Mouse (Mus musculus): Measurements from ENCODE around the gene Crtac1. TPM values are rescaled to one million over a fixed set of nuclear protein-coding genes. Genes with fewer than 3 reads are reported as not detected.
A peak's percentile ranks its signal among the peaks of the same experiment; 100 is the strongest.

The Crtac1 gene
- 50.0 and 77.2 TPM in 2 replicates for polyA plus RNA-seq (2012; rRNA removed)

DNA sequence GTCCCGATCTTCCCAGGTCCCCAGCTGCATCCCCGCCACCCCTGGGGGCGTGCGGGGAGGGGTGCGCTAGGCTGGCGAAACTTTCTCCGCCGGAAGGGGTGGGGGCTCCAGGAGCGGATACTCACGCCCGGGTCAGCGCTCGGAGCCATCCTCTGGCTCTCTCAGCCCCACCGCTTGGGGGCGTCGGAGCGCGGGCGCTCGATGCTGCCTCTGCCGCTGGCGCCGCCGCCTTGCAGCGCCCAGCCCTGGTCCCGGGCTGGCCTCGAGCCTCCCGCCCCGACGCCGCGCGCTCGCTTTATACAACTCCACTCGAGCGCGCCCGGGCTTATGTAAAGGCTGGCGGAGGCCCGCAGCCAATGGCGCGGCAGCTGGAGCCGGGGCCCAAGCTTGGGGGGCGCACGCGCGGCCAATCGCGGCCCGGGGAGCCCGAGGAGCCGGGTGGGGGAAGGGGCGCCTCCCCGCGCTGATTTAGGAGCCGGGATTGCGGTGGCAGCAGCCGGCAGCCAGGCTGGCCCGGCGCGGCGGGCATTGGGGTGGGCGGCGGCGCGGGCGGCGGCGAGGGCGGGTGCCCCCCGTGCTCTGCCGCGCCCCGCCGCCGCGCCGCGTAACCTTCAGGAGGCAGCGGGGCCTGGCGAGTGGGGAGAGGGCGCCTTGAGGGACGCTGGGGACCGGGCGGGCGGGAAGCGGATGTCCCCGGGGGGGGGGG is at the start of gene Crtac1:
Crtac1 (minus strand) TSS at position 299 of the 706 bp plus-strand sequence.
- DNase-seq (ENCODE audit: extremely low spot score in 1 of 2, low spot score in 1 of 2) = peak; percentile 71 to 92

DNA sequence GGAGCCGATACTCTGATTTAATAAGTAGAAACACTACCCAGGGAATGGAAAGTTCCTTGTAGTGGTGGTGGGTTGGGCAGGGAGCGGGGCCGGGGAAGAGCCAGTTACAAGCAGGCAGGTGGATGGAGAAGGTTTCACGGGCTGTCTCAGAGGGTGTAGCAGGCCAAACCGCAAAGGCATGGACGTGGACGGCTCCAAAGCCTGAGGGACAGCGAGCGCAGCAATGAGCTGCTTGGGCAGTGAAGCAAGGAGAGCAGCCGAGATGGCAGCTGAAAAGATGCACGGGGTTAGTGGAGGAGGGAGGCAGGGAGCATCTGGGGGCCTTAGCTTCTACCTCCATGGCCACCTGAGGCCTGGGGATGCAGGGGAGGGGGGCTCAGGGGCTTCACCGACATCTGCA is 46.7 kb upstream of the Crtac1 start:
- DNase-seq (ENCODE audit: extremely low spot score in 1 of 2, low spot score in 1 of 2) = no peak

DNA sequence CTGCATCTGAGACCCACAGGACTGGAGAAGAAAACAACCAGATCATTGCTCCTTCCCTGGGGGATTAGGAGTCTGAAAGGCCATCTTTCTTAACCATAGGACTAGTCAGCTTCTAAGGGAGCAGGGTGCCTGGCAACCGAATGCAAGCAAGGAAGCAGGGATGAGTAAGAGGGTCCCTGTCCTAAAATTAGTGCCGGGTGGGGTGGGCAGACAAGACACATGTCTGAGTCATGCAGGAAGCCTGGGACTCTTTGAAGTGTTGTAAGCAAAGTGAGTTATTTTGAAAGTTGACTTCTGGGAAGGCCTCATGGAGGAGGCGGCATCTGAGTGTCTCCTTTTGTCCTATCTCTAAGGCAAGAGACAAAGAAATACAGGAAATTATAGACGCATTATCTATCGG is 46.2 kb upstream of the Crtac1 start:
- peak; percentile 29 to 68 for DNase-seq (ENCODE audit: extremely low spot score in 1 of 2, low spot score in 1 of 2)

DNA sequence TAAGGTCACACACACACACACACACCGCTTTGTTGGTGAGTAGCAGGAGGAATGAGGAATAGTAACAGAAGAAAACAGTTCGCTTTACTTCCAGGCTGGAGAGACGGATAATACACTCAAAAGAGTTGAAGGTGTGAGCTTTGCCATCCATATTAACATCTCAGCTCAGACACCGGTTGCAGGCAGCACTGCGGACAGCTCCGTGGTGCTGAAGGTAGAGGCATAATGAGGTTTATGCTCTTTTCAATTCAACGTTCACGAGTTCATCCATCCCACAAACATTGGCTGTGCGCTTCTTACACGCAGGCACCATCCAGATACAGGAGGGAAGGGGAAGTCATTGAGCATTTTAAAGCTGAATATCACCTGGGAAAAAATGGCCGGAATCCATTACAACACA is 41.2 kb upstream of the Crtac1 start:
- no peak for DNase-seq (ENCODE audit: extremely low spot score in 1 of 2, low spot score in 1 of 2)

DNA sequence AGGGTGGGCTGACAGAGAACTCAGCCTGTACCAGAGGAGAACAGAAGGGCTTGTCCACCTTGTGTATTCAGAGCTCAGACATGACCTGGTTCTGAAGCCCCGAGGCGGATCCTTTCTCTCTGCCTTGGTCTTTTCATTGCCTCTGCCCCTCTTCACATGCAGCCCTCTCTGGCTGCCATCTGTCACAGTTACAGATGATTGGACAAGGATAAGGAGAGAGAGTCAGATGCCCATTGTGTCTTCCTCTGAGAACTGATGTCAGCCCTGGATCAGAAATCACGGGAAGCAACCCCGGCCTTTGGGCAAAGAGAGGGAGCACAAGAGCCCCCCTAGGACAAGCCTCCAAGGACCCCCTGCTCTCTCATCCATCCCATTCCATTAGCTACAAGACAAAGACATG is 40.0 kb upstream of the Crtac1 start:
- DNase-seq (ENCODE audit: extremely low spot score in 1 of 2, low spot score in 1 of 2) = no peak

DNA sequence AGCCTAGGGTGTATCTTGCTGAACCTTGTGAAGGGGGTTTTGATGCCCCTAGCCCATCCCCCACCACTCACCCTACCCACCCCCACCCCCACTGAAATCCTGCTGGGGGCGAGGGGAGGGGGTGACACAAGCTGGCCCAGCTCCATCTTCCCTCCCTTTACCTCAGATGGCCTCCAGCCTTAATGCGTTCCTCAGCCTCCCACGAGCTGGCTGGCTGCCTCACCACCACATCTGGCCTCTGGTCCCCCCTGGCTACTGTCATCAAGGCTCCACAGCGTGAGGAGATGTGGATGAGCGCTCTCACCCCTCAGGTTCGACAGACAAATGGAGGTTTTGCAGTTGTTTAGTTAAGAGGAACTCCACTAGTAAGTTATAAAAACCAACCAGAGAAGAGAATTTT is 30.3 kb upstream of the Crtac1 start:
- no peak for DNase-seq (ENCODE audit: extremely low spot score in 1 of 2, low spot score in 1 of 2)

DNA sequence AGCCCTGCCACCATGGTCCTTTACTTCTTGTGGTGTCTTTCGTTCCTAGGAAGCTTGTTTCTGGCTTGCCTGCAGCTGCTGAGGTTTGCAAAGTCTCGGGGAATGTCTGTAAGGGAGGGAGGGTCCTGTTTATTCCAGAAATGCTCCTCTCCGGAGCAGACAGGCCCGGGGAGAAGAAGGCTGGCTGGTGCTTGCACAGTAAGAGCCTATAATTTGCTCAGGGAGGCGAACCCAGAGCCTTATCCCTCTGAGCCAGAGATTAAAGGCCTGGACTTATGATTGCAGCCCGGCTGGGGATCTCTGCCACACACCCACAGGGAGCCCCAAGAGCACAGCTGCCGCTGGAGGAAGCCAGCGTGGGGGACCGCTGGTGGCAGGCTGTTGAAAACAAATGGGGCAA is 29.8 kb upstream of the Crtac1 start:
- DNase-seq (ENCODE audit: extremely low spot score in 1 of 2, low spot score in 1 of 2) = no peak

DNA sequence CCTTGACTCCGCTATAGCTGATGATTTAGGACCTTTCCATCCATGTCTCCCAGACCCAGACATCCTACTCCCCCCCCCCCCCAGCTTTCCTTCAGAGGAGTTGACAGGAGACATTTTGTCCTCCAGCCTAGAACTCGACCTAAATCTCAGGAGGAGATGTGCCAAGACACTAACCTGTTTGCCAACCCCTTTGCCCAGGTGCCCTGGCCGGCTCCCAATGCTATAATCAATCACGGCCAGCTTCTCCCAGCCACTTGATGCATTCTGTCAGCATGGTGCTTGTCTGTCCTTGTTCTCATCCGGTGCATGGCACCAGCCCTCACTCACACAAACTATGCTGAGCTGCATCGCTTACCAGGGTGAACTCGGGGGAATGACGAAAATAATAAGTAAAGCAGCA is 27.9 kb upstream of the Crtac1 start:
- DNase-seq (ENCODE audit: extremely low spot score in 1 of 2, low spot score in 1 of 2) = no peak

DNA sequence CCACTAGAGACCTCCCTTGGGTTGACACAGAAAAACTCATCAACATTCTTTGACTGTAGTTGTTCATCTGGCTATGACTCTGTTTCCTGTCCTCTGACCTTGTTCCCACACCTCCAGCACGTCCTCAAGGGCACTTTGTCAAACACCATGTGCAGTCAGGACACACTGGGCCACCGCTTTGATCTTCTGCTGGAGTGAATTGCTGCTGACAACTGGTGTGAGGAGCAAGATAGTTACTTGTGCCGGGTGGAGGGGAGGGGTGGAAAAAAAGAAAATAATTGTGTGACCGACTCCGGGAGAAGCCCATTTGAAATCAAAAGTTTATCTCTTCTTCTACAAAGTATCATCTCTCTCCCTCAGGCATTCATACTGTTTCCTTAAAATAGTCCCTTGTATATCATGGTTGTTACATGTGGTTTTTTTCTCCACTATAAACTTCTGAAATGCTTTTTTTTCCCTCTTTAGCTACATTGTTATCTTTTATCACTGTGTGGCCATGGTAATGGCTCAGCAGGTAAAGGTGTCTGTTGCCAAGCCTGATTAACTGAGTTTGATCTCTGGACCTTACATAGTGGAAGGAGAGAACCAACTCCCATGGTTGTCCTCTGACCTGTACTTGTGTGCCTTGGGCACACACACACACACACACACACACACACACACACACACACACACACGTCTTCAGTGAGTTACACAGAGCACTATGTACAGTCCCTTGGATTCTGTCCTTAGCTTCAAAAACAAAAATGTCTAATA is 23.1 kb upstream of the Crtac1 start:
- DNase-seq (ENCODE audit: extremely low spot score in 1 of 2, low spot score in 1 of 2) = no peak

DNA sequence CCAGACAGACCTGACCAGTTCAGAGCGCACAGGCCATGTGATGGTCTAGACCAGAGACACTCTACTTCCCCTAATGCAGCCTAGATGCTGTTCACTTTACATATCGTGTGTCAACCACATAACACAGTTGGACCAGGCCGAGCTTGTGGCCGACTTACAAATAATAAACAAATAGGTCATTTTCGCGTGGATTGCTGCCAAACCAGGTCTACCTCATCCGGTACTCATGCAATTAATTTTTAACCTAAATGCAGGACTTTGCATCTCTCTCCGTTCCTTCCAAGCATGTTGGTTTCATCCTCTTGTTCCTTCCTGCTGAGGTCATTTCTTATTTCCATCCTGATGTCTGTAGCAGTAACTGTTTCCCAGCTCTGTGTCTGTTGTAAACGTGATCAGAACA is 22.4 kb upstream of the Crtac1 start:
- DNase-seq (ENCODE audit: extremely low spot score in 1 of 2, low spot score in 1 of 2) = no peak

DNA sequence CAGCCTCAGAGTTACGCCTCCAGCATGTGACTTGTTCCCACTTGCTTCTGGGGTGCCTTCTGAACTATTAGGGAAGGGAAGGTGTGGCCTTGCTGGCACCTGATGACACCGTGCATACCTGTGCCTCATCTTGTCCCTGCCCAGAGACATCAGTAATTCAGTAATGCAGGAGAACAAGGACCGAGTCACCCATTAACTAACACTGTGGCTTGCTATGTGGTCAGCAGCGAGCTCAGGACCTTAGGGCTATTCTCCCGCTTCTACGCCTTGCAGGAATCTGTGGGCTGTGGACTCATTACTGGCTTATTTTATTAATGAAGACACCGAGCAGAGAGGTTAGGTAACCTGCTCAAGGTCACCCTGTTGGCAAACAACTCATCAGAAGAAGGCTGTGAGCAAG is 21.0 kb upstream of the Crtac1 start:
- no peak for DNase-seq (ENCODE audit: extremely low spot score in 1 of 2, low spot score in 1 of 2)

DNA sequence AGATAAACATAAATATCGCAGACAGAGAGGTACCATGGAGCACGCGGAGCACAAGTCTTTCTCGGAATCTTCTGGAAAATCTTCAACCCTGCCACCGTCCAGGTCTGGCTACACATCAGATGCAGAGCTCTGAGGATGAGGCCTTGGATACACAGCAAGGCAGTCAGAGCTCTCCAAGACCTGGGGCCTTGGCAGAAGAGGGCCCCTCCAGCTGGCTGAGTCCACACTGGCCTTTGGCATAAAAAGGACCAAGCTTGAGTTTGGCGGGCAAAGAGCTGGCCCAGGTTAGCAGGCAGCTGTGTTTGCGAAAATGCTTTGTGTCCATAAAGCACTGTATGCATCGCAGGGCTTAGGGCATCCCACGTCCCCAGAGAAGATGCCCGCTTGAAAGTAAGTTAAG is 17.0 kb upstream of the Crtac1 start:
- DNase-seq (ENCODE audit: extremely low spot score in 1 of 2, low spot score in 1 of 2) = no peak

DNA sequence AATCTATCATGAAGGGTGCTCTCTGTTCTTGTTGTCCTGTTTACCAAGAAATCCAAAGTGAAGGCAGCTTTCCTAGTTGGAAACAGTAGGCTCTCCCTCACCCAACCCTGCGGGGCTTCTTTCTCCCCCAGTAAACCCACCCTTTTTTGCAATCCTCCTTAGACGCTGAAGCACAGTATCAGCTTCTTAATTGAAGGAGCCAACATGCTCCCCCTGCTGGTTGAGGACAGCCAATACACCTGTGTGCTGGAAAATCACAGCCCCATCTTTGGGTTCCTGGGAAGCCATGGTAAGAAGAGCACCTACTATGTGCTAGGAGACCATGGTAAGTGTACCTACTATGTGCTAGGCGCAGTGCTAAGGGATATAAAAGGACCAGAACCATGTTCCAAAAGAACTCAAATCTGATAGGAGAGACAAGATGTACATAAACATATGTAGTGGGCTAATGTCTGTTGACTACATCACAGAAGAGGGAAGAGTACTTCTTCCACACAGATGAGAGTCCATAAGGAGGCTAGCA is 12.4 kb upstream of the Crtac1 start:
- DNase-seq (ENCODE audit: extremely low spot score in 1 of 2, low spot score in 1 of 2) = peak in 1 of 2 experiments; percentile 71

DNA sequence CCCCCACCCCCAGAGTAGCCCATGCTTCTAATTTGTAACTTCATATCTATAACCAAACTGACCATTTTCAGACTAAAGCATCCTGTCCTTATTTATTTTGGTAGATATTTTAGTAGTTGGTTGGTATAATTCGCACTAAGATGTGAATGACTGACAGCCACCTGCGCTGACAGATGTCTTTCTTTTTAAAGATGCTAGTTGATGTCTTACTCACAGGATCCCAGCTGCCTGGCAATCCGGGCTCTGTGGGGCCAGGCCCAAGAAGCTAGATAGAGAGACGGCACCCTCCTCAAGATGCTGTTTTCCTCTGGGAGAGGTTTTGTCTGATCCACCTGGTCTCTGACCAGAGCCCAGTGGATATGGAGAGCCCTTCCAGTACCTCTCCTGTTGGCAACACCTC is 11.7 kb upstream of the Crtac1 start:
- no peak for DNase-seq (ENCODE audit: extremely low spot score in 1 of 2, low spot score in 1 of 2)

DNA sequence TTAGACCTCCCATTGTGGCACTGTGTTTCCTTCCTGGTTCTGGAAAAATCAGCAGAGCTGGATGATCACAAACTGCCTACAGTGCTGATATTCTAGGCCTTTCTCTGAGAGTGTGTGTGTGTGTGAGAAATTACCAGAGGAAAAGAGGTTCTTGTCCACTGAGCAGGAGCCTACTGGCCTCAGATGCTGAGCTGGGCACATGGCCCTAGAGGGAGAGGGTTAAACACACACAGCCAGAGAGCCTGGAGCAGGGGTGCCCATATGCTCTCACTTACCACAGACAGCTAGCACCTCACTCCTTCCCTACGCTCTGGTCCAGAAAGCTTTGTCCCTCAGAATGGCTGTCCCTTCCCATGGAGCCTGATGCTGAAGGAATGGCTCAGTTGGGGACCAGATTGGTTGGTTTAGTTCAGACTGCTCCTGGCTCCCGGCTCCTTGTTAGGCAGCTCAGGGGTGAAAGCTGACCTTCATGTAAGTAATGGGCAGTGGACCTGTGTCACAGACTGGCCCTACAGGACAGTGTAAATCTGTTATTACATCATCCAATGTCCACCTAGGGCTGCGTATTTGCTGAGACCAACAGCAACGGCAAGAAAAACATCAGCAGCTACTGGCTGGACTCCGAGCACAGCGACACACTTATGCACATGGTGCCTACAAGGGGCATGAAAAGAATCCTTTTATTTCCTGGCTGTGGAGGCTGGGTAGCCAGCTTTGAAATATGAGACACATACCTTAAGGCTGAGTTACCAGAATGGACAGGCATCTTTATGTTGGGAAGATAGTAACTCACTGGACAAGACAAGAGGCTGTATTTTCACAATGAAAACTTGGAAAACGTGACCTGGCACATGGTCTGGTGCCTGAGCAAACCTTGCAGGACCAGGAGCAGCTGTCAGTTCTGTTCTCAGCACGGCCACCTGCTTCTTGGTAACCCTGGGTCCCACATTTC is 10.9 kb upstream of the Crtac1 start:
- DNase-seq (ENCODE audit: extremely low spot score in 1 of 2, low spot score in 1 of 2) = no peak

DNA sequence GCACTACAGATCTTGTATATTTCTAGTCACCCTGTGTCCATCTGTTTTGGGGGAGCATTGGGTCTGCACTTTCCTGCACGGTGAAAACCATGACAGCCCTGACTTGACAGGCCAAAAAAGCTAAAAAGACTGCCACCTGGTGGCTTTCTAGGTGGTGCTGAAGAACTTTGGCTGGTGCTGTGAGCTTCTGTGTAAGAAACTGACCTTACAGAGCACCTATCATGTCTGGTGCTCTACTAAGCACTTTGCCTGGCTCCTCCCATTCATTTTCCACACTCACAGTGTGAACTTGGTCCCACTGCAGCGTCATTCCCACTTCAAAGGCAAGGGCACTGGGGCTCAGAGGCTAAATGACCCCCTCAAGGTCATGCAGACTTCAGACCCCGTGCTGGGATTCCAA is 8.5 kb upstream of the Crtac1 start:
- peak in 1 of 2 experiments; percentile 62 for DNase-seq (ENCODE audit: extremely low spot score in 1 of 2, low spot score in 1 of 2)

DNA sequence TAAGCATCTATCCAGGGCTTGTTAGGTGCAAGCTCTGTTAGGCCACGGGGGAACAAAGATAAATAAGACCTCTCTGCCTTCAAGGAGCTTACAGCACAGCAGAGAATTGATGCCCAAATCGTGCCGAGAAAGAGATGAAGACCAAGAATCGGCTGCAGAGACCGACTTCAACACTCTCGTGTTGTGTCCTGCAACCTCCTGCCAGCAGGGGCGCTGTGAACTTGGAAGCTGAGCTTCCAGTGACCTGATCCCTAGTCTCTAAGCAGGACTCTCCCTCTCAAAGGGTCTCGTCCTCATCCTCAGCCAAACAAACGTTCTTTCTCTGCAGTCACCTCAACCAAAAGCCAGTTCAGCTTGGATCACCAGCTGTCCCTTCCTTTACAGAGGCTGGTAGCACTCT is 7.8 kb upstream of the Crtac1 start:
- DNase-seq (ENCODE audit: extremely low spot score in 1 of 2, low spot score in 1 of 2) = no peak

DNA sequence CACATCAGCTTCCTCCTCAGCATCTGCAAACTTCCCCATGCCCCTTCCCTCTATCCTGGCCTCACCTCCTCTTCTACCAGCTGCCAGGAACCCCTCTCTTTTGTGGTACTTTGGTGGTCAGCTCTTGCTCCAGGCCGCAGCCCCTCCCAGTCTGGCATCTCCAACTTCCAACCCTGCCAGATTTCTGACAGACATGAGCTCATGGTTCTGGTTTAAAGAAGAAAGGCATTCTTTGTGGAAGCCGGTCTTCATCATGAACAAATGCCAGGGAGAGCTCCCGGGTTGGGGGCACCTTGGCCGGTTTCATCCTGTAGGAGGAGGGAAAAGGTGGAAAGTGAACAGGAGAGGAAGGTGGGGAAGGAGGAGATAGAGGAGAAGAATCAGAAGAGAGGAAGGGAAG is 4.0 kb upstream of the Crtac1 start:
- no peak for DNase-seq (ENCODE audit: extremely low spot score in 1 of 2, low spot score in 1 of 2)

DNA sequence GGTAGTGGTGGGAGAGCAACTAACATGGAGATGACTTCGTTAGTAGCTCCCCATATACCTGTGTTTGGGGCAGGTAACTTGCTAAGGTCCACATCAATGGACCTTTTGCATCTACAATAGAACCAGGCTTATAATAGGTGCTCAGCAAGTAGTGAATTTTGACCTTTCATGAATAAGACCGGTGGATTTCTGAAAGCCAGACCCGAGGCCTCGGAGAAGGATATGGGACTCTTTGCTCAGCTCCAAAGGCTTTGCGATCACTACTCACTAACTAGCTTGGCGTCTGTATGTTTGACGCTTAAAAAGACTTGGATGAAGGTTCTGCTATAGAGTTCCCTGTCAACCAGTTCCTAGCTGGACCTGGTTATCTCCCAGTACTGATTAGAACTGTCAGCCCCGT is 1.2 kb upstream of the Crtac1 start:
- no peak for DNase-seq (ENCODE audit: extremely low spot score in 1 of 2, low spot score in 1 of 2)

DNA sequence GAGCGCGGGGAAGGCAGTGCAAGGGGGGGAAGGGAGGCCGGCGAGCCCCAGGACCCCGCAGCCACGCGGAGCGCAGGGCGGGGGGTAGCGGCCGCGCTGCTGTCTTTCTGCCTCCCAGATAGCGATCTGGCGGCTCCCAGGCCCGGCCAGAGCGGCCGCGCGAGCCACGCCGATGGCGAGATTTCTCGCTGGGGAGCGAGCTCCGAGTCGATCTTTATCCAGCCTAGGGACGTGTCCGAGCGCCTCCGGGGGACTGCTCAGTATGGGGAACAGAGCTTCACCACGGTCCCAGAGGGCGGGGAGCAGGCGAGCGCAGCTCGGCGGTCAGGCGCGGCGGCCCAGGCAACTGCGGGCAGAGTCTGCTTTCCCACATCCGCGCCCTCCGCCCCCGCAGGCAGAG is 608 bp upstream of the Crtac1 start:
- peak in 1 of 2 experiments; percentile 42 for DNase-seq (ENCODE audit: extremely low spot score in 1 of 2, low spot score in 1 of 2)

DNA sequence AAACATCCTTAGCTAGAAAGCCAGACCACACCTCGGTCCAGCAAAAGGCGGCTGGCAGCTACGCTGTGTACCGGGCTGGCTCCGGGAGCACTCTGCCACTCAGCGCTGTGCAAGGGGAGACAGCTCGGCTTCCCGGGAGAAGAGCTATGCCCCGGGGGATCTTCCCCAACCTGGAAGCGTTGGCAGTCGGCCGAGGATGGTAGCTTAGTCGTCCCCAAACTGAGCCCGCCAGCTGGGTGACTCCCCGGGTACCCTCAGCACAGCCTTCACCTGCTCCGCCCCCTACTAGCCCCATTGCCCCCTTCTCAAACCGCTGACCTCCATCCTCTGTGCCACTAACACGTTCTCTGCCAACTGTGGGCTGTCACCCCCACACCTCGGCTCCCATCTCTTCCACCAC is 602 bp downstream of the Crtac1 start:
- peak in 1 of 2 experiments; percentile 30 for DNase-seq (ENCODE audit: extremely low spot score in 1 of 2, low spot score in 1 of 2)

Measured in frontal cortex, adult 2 months (tissue).